Mouse (Mus musculus) spleen, postnatal 0 days (tissue): ENCODE data around the gene Nexmif. TPM values are rescaled to one million over a fixed set of nuclear protein-coding genes. Genes with fewer than 3 reads are reported as not detected.

Experiments
- microRNA counts: library from miRNA; unstranded; fragments of <30 nt; microRNA quantifications from one replicate; lab custom pipeline; 2015
- polyA plus RNA-seq: library from polyadenylated mRNA; unstranded; fragments of >200 nt; fragmentation: Nextera tagmentation; extraction: Ambion mirVana; gene quantifications from 2 replicates; pipeline ENCODE4 v1.2.1, GENCODE M21; 2015

Nexmif gene
- 0.14 and 0.23 TPM in 2 replicates for polyA plus RNA-seq

DNA sequence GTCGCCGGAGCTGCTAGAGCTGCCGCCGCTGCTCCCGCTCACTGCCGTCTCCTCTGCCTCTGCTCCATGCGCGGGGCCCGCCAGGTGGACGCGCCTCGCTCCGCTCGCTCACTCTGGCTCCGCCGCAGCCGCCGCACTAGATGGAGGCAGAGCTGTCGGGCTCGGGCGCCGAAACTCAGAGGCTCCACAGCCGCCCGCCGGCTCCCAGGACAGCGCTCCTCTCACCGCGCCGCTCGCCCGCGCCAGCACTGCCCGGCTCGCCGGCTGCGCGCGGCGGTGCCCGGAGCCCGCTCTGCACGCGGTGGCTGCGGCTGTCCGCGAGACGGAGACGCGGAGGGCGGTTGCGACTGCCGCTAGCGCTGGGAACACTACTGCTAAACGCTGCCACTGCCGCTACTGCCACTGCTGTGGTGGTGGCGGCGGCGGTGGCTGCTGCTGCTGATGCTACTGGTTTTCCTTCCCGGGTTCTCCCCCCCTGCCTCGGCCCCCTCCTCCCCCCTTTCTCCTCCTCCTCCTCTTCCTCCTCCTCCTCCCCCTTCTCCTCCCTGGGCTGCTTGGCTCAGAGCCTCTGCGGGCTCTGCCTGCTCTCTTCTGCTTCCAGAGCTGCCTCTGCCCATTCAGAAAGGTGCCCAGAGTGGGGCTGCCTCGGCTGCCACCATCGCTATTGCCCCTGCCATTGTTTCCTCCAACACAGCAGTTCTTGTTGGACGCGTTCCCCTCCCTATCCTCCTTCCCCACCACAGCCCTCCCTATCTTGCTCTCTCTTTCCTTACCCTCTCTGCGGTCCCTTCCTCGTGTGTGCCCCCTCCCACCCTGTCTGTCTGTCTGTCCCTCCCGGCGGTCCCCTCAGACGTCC is at the start of gene Nexmif:
Nexmif (minus strand) TSS at position 450 of the 856 bp plus-strand sequence.

MicroRNAs encoded within 50 kb of the gene (microRNA counts, 519-probe panel; counts per million panel counts)
- 88.3 counts per million for microRNA mmu-miR-672 (lab: Ali Mortazavi, UCI)

Other genes starting within 250 kb of the Nexmif start
- 13.2 and 15.2 TPM in 2 replicates for gene Rlim, start 219.9 kb downstream of the Nexmif start, polyA plus RNA-seq
- 6.6 and 7.4 TPM in 2 replicates for gene Abcb7, start 212.7 kb upstream of the Nexmif start, polyA plus RNA-seq